Mouse (Mus musculus) brown adipose tissue, adult 24 weeks (tissue): ENCODE results near the gene Pip4p1. TPM values are rescaled to one million over a fixed set of nuclear protein-coding genes. Genes with fewer than 3 reads are reported as not detected.
A peak's percentile ranks its signal among the peaks of the same experiment; 100 is the strongest.
"Not testable (repeated sequence)": the region's sequence is repeated elsewhere in the genome, so short reads cannot be mapped to it uniquely, and the experiment has no call there.

Source experiments
- H3K27ac ChIP-seq: fragments of 200-500 bp; replicated peaks from 2 replicates; pipeline ENCODE4 v1.5.1; 2012; ENCODE audit warnings: low read depth, mild to moderate bottlenecking, low read length
- H3K4me1 ChIP-seq: fragments of 200-500 bp; 2 replicates; pipeline ENCODE4 v1.6.1; 2012; ENCODE audit warnings: low read length, mixed read lengths; ENCODE audit not compliant: control insufficient read depth, insufficient read depth, insufficient read length
- H3K4me3 ChIP-seq: fragments of 200-500 bp; 2 replicates; pipeline ENCODE4 v1.5.1; 2012; ENCODE audit warnings: low read depth, mild to moderate bottlenecking, low read length, moderate library complexity; ENCODE audit not compliant: insufficient read depth
- polyA plus RNA-seq: library from polyadenylated mRNA; stranded (reverse); fragments of >200 nt; gene quantifications from 2 replicates; pipeline ENCODE4 v1.2.4, GENCODE M21; 2012; ENCODE audit not compliant: missing spikeins, insufficient read depth, insufficient read length

Gene Pip4p1
- polyA plus RNA-seq, 1 experiment: 46.1 TPM

GRCm38 (mm10) chr14:50924281-50925064, 6.2 kb downstream of the Pip4p1 start, which contains the start of the genes Osgep and Apex1:
TSS of gene Osgep (minus strand) at chr14:50924893.
TSS of gene Apex1 (plus strand) at chr14:50924968.
- H3K4me3 ChIP-seq: peak within 1 kb of the TSS; percentile 89
- peak within 1 kb of the TSS; percentile 91 for H3K27ac ChIP-seq
- no peaks in the 10 kb centered on the region for H3K4me1 ChIP-seq

GRCm38 (mm10) chr14:50923437-50923836, 7.2 kb downstream of the Pip4p1 start:
- H3K4me3 ChIP-seq: peak overlapping the region; percentile 89
- H3K27ac ChIP-seq, H3K4me1 ChIP-seq: not testable (repeated sequence)

- Histone ChIP-seq H3K4me1 (no peaks in the 10 kb centered on the region), H3K27ac (no peak overlapping the region), H3K4me3 (no peak overlapping the region)
Observed at GRCm38 (mm10) chr14:50911356-50911755, 19.3 kb downstream of the Pip4p1 start.

GRCm38 (mm10) chr14:50908126-50908525, 22.5 kb downstream of the Pip4p1 start:
- Histone ChIP-seq H3K27ac (no peak overlapping the region), H3K4me1 (no peaks in the 10 kb centered on the region), H3K4me3 (no peak overlapping the region)

- not testable (repeated sequence) for H3K4me1 ChIP-seq, H3K4me3 ChIP-seq, H3K27ac ChIP-seq
Observed at GRCm38 (mm10) chr14:50905327-50905726, 25.3 kb downstream of the Pip4p1 start.

GRCm38 (mm10) chr14:50904828-50905129, 25.9 kb downstream of the Pip4p1 start:
- Histone ChIP-seq H3K4me3 (no peak overlapping the region), H3K27ac (no peak overlapping the region), H3K4me1 (no peaks in the 10 kb centered on the region)

GRCm38 (mm10) chr14:50903973-50904827, 26.5 kb downstream of the Pip4p1 start:
- H3K27ac ChIP-seq: no peak overlapping the region

GRCm38 (mm10) chr14:50897992-50898391, 32.7 kb downstream of the Pip4p1 start:
- not testable (repeated sequence) for H3K27ac ChIP-seq, H3K4me3 ChIP-seq

More at GRCm38 (mm10) chr14:50903973-50904827, 26.5 kb downstream of the Pip4p1 start:
- H3K4me1 ChIP-seq: no peaks in the 10 kb centered on the region
- H3K4me3 ChIP-seq: peak overlapping the region; percentile 35

GRCm38 (mm10) chr14:50897374-50897765, 33.3 kb downstream of the Pip4p1 start, which contains the start of gene Klhl33:
TSS of gene Klhl33 (minus strand) at chr14:50897507.
- peak within 1 kb of the TSS; percentile 34 for H3K4me3 ChIP-seq
- H3K4me1 ChIP-seq: 0 out of 2 replicates have a peak, but pooled peaks cover 3% of the 10 kb centered on the region
- peak within 1 kb of the TSS; percentile 56 for H3K27ac ChIP-seq

More at GRCm38 (mm10) chr14:50897992-50898391, 32.7 kb downstream of the Pip4p1 start:
- not testable (repeated sequence) for H3K4me1 ChIP-seq

- Histone ChIP-seq H3K27ac (peak overlapping the region; percentile 56), H3K4me1 (0 out of 2 replicates have a peak, but pooled peaks cover 3% of the 10 kb centered on the region), H3K4me3 (peak overlapping the region; percentile 34)
Observed at GRCm38 (mm10) chr14:50896747-50897373, 33.8 kb downstream of the Pip4p1 start.

GRCm38 (mm10) chr14:50895985-50896746, 34.5 kb downstream of the Pip4p1 start:
- peak overlapping the region; percentile 56 for H3K27ac ChIP-seq

GRCm38 (mm10) chr14:50895407-50895806, 35.2 kb downstream of the Pip4p1 start:
- 0 out of 2 replicates have a peak, but pooled peaks cover 3% of the 10 kb centered on the region for H3K4me1 ChIP-seq
- peak overlapping the region; percentile 13; the same call in 1 of the 2 replicates for H3K27ac ChIP-seq
- H3K4me3 ChIP-seq: no peak overlapping the region

More at GRCm38 (mm10) chr14:50895985-50896746, 34.5 kb downstream of the Pip4p1 start:
- H3K4me3 ChIP-seq: peak overlapping the region; percentile 34
- 0 out of 2 replicates have a peak, but pooled peaks cover 3% of the 10 kb centered on the region for H3K4me1 ChIP-seq

- H3K27ac ChIP-seq: no peak overlapping the region
- no peak overlapping the region for H3K4me3 ChIP-seq
Observed at GRCm38 (mm10) chr14:50892541-50893459, 37.9 kb downstream of the Pip4p1 start.

More at GRCm38 (mm10) chr14:50892541-50893459, 37.9 kb downstream of the Pip4p1 start:
- H3K4me1 ChIP-seq: 0 out of 2 replicates have a peak, but pooled peaks cover 3% of the 10 kb centered on the region
